Mouse (Mus musculus): ENCODE results near the gene Ablim2.

Gene Ablim2

DNA sequence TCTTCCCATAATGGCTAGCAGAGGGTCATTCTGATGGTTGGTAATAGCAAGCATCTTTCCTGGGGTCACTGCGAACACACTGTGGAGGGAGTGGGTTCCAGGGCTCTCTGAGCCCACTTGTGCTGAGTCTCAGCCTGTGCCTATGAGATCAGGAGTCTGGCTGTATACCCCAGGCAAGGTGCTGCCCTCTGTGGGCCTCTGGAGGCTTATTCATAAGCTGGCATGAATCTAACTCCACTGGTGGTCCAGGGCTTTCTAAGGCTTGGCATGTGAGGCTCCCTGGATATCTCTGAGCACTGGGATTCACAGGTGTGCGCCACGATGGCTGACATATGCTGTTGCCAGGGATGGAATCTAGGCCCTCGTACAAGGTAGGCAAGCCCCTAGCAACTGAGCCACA lies 76.2 kb downstream of the Ablim2 start:
- in situ Hi-C loops (cut with MboI; ENCODE audit: low pct_unique_long_range_greater_than_20kb in 1 of 2, low sequenced_read_pairs in 2 of 2, unreplicated experiment in 1 of 2) = no loop called here

DNA sequence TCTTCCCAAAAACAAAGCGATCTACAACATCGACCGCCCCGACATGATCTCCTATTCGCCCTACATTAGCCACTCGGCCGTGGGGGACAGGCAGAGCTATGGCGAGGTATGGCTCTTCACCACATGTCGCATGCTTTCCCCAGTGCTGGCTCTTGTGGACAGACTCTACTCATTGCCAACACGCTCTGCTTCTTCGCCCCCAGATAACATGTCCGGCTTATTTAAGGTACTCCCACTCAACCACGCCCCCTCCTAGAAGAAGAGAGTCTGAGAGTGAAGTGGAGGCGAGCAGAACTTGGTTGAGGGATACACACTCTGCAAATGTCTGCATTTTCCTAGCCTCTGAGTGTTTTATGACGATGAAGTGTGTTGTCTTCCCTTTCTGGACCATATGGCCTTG lies 79.3 kb downstream of the Ablim2 start:
- in situ Hi-C loops (cut with MboI; ENCODE audit: low pct_unique_long_range_greater_than_20kb in 1 of 2, low sequenced_read_pairs in 2 of 2, unreplicated experiment in 1 of 2) = no loop called here

DNA sequence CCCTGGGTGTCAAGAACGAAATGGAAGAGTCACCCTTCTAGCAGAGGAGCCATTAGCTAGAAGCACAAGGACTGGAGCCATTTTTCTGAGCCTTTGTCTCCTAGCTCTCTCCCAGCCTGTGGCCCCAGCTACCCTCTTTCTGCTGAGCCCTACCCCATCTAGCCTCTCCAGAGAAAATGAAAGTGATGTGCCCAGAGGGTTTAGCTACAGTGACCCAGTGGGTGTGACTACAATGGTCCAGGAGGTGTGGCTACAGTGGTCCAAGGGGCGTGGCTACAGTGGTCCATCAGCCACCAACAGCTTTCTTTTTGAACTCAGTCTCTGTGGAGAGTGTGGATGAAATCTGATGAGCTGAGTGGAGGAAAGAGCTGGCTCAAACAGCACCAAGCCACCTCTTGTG lies 81.6 kb downstream of the Ablim2 start:
- in situ Hi-C loops (cut with MboI; ENCODE audit: low pct_unique_long_range_greater_than_20kb in 1 of 2, low sequenced_read_pairs in 2 of 2, unreplicated experiment in 1 of 2) = no loop called here

DNA sequence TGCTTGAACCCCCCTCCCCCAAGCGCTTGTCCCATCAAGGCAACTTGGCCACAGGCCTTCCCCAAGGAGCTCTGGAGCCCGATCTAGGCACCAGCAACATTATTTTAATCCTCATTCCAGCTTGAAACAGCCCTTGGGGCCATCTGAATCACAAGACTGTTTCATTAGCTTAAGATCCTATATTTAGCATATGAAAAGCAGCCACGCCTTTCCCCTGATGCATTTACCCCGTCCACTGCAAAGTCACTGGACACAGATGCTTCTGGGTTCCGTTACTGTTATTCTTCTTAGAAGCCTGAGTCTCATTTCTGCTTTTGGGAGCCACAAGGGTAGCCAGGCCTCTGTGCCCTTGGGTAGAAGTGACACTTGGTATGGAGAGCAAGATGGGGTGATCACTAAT lies 93.8 kb downstream of the Ablim2 start:
- in situ Hi-C loops (cut with MboI; ENCODE audit: low pct_unique_long_range_greater_than_20kb in 1 of 2, low sequenced_read_pairs in 2 of 2, unreplicated experiment in 1 of 2) = no loop called here

DNA sequence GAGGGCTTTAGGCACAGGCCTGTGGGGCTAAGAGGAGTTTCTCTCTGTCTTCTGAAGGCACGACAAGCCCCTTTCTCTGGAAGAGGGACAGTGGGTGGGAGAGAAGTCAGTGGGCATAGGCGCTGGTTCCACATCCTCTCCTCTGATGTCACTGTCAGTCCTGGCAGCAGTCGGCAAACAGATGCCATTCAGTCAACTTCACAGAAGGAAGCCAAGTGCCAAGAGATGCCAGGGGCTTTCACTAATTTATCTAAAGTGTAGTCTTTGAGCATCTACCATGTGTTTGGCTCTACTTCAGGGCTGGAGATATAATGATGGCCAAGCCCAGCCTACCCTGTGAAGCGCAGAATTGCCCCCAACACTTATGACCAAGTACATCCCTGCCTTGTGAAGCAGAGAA lies 95.8 kb downstream of the Ablim2 start:
- in situ Hi-C loops (cut with MboI; ENCODE audit: low pct_unique_long_range_greater_than_20kb in 1 of 2, low sequenced_read_pairs in 2 of 2, unreplicated experiment in 1 of 2) = no loop called here

DNA sequence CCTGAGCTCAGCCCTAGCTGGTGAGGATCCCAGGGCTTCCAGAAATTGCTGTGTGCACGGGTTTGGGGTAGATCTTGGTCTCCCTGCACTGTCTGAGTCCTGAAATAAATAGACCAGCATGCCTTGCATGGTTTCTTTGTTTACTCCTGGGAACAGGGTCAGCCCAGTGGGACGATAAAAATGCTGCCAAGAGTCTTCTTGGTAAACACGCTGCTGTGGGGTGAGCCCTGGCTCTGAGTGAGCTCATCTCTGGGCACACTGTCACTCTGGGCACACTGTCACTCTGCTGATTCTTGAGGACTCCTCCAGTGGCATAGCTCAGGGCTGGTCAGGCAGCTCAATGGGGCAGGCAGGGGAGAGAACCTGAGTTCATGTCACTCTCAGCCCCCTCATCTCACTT lies 98.6 kb downstream of the Ablim2 start:
- in situ Hi-C loops (cut with MboI; ENCODE audit: low pct_unique_long_range_greater_than_20kb in 1 of 2, low sequenced_read_pairs in 2 of 2, unreplicated experiment in 1 of 2) = no loop called here

DNA sequence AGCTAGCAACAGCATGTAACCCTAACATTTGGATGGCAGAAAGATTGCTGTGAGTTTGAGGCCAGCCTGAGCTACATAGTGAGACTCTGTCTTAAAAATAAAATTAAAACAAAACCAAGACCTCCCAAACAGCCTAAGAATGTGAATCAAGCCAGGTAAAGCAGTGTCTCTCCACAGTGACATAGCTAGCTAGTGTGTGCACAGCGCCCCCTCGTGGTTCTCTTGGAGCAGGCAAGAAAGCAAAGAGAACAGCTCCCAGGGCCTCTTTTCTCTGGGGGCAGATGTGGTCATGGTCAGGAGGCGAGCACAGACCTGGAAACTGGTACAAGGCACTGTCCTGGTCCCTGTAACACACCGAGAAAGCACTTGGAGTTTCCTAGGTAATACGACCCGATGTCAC lies 100.4 kb downstream of the Ablim2 start:
- in situ Hi-C loops (cut with MboI; ENCODE audit: low pct_unique_long_range_greater_than_20kb in 1 of 2, low sequenced_read_pairs in 2 of 2, unreplicated experiment in 1 of 2) = no loop called here

DNA sequence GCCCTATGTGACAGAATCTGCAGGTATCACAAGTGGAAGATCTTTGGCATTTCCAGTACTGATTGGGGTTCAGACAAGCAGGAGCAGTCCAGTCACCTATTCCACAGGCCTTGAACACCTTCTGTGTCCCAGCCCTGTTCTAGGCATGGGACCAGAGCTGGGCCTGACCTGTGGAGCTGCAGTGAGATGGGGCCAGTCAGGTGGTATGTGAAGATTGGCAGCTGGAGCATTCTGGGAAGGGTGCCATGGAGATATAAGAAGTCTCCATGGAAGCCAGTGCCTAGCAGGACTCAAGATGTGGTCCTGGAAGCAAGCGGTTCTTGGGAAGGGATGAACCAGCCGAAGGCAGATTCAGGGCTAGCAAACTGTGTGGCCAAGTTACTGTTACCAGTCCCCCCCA lies 103.8 kb downstream of the Ablim2 start:
- in situ Hi-C loops (cut with MboI; ENCODE audit: low pct_unique_long_range_greater_than_20kb in 1 of 2, low sequenced_read_pairs in 2 of 2, unreplicated experiment in 1 of 2) = loop anchor here in 1 of 2 experiments (5.0 kb wide), 1 partner anchor 104 kb away; the partner anchor contains the start of gene Ablim2

DNA sequence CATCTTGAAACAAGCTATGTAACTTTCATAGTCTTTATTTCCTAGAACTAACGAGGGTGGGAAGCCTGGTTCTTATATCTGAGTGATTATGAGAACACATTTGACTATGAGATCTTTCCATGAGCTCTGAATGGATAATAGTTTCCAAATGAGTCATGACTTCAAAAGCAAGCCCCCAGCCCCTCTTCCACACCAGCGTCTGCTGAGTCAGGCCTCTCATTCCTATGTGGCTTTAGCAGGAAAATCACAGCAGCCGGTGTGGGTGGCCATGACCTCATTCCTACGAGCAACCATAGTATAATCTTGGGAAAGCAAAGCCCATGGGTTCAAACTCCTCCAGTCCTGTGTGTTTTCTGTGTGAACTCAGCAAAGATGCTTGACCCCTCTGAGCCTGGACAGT lies 112.3 kb downstream of the Ablim2 start:
- in situ Hi-C loops (cut with MboI; ENCODE audit: low pct_unique_long_range_greater_than_20kb in 1 of 2, low sequenced_read_pairs in 2 of 2, unreplicated experiment in 1 of 2) = loop anchor here in 1 of 2 experiments (5.0 kb wide), 1 partner anchor 68 kb away; no protein-coding TSS in a partner anchor

DNA sequence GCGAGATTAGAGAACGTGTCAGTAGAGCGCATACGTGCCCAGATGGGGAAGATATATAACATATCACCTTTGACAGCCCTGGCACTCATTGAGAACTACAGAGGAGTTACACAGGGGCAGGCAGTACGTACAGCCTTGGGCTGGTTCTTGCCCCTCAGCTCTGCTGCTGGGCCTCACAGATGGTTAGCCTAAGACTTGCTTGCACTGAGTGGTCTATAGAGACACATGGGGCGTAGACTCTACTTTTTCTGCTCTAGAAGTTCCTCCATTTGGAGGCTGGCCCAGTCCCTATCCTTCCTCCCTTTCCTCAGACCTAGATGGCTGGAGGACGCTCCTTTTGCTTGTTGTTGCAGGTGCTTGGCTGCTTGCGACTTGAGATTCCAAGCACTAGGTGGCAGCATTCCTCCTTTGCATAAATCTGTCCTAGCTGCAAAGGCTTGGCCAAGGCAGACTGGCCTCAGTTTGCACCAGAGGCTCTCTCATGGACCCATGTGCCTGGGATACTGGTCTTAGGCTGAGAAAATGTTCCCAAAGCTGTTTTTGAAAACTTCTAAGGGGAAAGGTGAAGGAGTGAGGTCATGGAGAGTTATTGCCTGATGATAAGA lies 112.8 kb downstream of the Ablim2 start:
- in situ Hi-C loops (cut with MboI; ENCODE audit: low pct_unique_long_range_greater_than_20kb in 1 of 2, low sequenced_read_pairs in 2 of 2, unreplicated experiment in 1 of 2) = no loop called here

DNA sequence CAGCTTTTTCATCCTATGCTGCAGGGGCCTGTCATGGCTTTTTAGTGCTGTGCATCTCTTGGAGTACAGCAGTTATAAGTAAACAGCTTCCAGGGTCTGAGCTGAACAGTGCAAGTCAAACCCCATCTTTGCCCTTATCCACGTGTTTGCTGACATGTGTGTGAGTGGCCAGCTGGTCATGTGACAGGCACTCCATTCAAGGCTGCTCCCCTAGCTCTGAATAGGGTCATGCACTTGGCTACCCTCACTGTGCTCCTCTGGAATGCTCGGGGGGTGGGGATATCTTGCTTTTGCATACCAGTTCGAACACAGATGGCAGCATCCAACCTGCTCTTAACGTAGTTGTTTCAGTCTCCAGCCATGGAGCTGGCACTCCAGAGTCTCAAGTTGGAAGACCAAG lies 115.7 kb downstream of the Ablim2 start:
- in situ Hi-C loops (cut with MboI; ENCODE audit: low pct_unique_long_range_greater_than_20kb in 1 of 2, low sequenced_read_pairs in 2 of 2, unreplicated experiment in 1 of 2) = no loop called here

DNA sequence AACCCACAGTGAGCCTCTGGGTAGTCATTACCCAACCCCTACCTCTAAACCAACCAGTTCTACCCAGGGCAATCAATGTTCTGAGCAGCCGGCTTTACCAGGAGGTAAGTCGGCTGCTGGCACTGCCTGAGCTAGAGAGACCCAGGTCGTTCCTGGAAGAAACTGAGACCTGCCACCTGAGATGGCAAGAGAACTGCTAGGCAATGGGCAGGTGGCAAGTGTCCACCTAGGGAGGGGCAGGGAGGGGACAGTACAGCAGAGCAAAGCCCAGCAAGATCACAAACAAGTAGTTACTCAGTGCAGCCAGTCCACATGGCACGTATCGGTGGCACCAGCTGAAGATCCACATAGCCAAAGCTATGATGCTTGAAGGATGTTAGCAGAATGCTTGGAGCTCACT lies 118.6 kb downstream of the Ablim2 start:
- in situ Hi-C loops (cut with MboI; ENCODE audit: low pct_unique_long_range_greater_than_20kb in 1 of 2, low sequenced_read_pairs in 2 of 2, unreplicated experiment in 1 of 2) = no loop called here

DNA sequence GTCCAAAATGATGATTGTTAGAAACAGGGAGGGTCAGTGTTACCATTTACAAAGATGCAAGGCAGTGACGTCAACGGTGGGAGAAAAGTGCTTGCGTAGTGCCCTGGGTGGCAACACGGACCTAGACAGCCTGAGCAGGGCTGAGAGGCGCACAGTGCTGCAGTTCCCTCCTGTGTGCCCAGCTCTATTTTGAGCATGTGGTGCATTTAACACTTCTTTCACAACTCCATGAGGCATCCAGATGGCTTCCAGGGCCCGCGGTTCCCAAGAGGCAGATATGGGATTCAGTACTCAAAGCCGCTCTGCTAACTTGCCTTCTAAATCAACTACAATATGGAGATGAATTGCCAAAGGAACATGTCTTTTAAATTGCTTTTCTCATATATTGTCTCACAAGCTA lies 121.5 kb downstream of the Ablim2 start:
- in situ Hi-C loops (cut with MboI; ENCODE audit: low pct_unique_long_range_greater_than_20kb in 1 of 2, low sequenced_read_pairs in 2 of 2, unreplicated experiment in 1 of 2) = no loop called here

DNA sequence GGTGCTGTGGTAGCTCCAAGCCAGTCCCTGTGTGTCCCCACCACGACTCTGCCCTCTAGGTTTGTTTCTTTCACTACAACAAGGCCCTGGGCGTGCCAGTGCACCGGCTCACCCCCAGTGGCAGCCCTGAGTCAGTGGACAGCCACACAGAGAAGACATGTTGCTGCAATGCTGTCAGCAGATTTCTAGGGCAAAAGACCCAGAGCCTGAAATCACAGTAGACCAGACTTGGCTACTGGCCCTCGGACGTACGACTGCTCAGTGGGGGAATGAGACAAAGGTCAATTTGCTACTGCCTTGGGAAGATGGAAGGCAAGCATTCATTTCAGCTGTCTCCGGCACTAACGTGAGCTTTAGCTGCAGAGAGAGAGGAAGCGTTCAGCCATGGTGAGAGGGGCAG lies 124.7 kb downstream of the Ablim2 start:
- in situ Hi-C loops (cut with MboI; ENCODE audit: low pct_unique_long_range_greater_than_20kb in 1 of 2, low sequenced_read_pairs in 2 of 2, unreplicated experiment in 1 of 2) = loop anchor here in 1 of 2 experiments (10.0 kb wide), 1 partner anchor 288 kb away; no protein-coding TSS in a partner anchor

DNA sequence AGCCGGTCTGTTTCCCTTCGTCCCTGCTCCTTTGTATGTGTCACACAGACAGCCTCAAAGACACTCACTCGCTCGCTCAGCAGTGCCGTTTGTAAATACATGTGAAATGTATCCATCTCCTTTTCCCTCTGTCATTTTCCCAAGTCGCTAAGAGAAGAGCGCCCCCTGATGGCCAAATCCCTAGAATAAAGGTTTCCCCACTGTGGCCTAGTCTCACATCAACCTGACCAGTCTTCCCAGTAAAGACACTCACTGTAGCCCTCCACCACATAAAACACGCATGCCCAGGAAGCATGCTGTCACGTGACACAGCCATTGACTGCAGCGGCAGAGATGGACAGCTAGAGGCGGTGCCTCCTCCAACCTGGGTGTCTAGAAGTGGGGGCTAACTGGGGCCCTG lies 126.6 kb downstream of the Ablim2 start:
- in situ Hi-C loops (cut with MboI; ENCODE audit: low pct_unique_long_range_greater_than_20kb in 1 of 2, low sequenced_read_pairs in 2 of 2, unreplicated experiment in 1 of 2) = loop anchor here in 1 of 2 experiments (10.0 kb wide), 1 partner anchor 289 kb away; no protein-coding TSS in a partner anchor

DNA sequence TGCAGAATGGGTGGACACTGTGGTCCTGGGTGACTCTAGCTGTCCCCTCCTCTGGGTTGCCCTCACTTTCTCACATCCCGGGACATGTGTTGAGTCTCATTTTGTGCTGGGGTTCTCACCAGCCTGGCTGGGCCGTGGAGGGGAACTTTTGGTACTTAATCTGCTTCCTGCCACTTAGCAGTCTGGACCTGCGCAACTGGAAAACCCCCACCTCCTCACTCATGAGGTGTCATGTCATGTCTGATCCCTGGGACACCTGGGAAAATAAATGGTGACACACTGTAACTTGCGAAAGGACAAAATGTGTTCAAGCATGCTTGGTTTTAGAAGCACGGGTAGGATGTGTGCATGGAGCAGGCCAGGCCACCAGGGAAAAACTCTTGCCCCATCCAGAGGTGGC lies 127.0 kb downstream of the Ablim2 start:
- in situ Hi-C loops (cut with MboI; ENCODE audit: low pct_unique_long_range_greater_than_20kb in 1 of 2, low sequenced_read_pairs in 2 of 2, unreplicated experiment in 1 of 2) = loop anchor here (5.0 to 10.0 kb wide), 3 partner anchors 88 to 290 kb away; no protein-coding TSS in a partner anchor

DNA sequence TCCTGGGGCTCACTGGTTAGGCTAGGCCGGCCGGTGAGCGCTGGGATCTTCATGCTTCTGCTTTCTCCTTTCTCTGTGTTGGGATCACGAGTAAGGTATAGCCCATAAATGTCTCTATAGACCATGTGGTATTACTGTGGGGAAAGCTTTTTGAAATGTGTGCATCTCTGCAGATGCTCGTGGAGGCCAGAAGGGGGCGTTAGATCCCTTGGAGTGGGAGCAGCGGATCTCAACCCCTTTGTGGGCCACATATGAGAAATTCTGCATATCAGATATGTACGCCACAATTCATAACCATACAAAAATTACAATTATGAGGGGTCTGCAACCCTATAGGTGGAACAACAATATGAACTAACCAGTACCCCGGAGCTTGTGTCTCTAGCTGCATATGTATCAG lies 131.3 kb downstream of the Ablim2 start:
- in situ Hi-C loops (cut with MboI; ENCODE audit: low pct_unique_long_range_greater_than_20kb in 1 of 2, low sequenced_read_pairs in 2 of 2, unreplicated experiment in 1 of 2) = loop anchor here (5.0 to 10.0 kb wide), 3 partner anchors 83 to 294 kb away; no protein-coding TSS in a partner anchor

DNA sequence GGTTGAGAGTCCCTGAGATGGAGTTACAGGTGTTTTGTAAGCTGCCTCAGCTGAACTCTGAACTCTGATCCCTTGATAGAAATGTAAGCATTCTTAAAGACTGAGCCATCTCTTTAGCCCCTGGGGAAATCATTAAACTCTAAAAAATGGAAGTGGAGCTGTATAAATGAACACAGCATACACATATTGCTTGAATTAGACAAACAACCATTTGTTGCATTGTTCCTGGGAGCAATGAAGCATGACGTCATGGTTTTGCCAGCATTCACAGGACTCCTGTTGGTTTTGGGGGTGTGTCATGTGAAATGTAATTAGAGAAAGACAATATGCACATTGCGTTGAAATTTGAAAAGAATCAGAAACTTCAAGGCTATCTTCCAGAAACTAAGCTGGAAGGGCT lies 132.0 kb downstream of the Ablim2 start:
- in situ Hi-C loops (cut with MboI; ENCODE audit: low pct_unique_long_range_greater_than_20kb in 1 of 2, low sequenced_read_pairs in 2 of 2, unreplicated experiment in 1 of 2) = loop anchor here (5.0 to 10.0 kb wide), 3 partner anchors 83 to 295 kb away; no protein-coding TSS in a partner anchor

DNA sequence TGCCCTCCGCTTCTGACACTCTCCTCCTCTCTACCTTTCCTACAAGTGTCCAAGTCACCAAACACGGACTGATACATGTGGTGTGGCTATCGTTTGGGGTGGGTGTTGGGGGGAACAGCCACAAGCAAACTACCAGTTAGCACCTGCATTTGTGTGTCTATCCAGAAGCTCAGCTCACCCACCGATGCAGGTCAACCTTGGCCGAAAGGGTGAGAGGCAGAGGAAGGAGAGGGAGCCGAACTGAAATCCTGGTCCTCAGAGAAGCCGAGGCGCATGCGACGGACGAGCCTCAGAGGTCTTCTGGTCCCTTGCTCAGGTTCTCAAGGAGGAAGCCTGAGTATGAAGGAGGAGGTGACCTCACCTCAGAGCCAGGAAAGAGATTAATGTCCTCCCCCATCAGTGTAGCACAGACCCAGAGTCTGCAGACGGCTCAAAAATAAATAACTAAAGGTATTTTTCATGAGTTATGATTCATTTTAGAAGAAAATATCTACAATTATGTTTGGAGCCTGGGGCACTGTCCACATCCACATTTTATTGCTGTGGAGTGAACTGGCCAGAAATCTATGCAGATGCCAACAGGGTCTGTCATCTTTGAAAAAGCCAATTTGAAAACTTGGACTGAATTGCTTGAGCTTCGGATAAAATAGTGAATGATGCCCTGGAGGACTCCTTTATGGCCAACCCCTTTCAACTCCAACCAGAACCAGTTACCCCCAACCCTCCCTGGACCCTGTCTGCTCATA lies 133.5 kb downstream of the Ablim2 start:
- in situ Hi-C loops (cut with MboI; ENCODE audit: low pct_unique_long_range_greater_than_20kb in 1 of 2, low sequenced_read_pairs in 2 of 2, unreplicated experiment in 1 of 2) = no loop called here

DNA sequence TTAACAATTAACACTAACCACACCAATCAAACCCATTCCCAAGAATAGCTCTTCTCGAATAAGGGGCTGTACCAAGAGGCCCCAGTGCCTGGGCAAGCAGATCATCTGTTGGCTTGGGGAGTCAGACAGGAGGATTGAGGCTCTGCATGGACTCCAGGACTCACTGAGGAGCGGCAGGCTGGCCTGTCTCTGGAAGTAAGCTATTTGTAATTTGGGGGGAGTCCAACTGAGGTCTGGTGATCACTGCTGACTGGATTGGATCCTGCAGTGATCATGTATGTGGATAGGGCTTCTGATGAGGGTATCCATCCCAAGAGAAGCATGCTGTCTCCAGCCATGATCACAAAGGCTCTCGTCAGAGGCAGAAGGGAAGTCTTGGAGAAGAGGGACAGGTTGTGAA lies 134.7 kb downstream of the Ablim2 start:
- in situ Hi-C loops (cut with MboI; ENCODE audit: low pct_unique_long_range_greater_than_20kb in 1 of 2, low sequenced_read_pairs in 2 of 2, unreplicated experiment in 1 of 2) = no loop called here
